Mouse (Mus musculus) layer of hippocampus, adult 6 months (tissue): ENCODE measurements around the gene Nap1l4. TPM values are rescaled to one million over a fixed set of nuclear protein-coding genes. Genes with fewer than 3 reads are reported as not detected.

Source experiments
- long read RNA-seq, 2 experiments: library from polyadenylated mRNA; unstranded; transcript quantifications; one replicate each; pipeline ENCODE4 v2.0.0; 2019 to 2020
- microRNA-seq: library from miRNA; unstranded; fragments of <30 nt; microRNA quantifications from one replicate; pipeline ENCODE4 v1.2.0, GENCODE M21; 2020
- polyA plus RNA-seq: library from polyadenylated mRNA; unstranded; fragments of <200 nt; fragmentation: Nextera tagmentation; gene quantifications from 2 replicates; pipeline ENCODE4 v1.2.3, GENCODE M21; 2021

Nap1l4 gene
- 80.5 and 93.6 TPM in 2 replicates for polyA plus RNA-seq
- long read RNA-seq, experiment 1, transcript Nap1l4-206 (15 exons, 2,259 nt), result major isoform, 72 of 195 reads
- long read RNA-seq, experiment 1, transcript Nap1l4-201 (16 exons, 2,285 nt), result minor isoform, 45 of 195 reads
- long read RNA-seq, experiment 1, partial matches to known transcripts, result 28 of 195 reads
- long read RNA-seq, experiment 1, other reads (novel, unspliced or antisense), result 47 of 195 reads
- long read RNA-seq, experiment 2, transcript Nap1l4-201 (16 exons, 2,285 nt), result minor isoform, 216 of 850 reads
- long read RNA-seq, experiment 2, transcript Nap1l4-206 (15 exons, 2,259 nt), result major isoform, 440 of 850 reads
- long read RNA-seq, experiment 2, partial matches to known transcripts, result 40 of 850 reads
- long read RNA-seq, experiment 2, other reads (novel, unspliced or antisense), result 153 of 850 reads

DNA sequence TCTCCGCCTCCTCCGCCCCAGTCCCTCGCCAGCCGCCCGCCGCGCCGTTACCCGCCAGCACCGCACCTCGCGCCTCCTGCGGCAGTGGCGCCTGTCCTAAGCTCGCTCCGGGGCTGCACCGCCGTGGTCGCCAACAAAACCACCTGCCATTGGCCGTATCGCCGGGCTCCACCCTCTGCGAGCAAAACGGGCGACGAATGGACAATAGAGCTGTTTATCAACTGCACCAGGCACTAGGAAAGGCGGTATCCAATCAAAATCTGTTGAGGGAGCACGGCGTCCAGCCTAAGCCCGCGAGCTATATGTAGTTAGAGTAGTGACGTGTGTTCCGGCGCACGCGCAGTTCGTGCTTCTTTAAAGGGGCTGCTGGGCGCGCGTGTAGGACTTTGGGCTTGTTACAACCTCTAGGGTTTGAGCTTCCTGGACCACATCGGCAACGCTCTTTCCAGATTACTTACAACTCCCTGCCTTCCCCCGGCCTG is at the start of gene Nap1l4:
Gene Nap1l4 (minus strand): TSS at position 131 of the 482 bp plus-strand sequence.

GRCm38 (mm10) chr7:143502418-143503200 is 46.3 kb downstream of the Nap1l4 start, which contains the start of gene Phlda2:
Gene Phlda2, minus strand, starts transcription at chr7:143503150.

DNA sequence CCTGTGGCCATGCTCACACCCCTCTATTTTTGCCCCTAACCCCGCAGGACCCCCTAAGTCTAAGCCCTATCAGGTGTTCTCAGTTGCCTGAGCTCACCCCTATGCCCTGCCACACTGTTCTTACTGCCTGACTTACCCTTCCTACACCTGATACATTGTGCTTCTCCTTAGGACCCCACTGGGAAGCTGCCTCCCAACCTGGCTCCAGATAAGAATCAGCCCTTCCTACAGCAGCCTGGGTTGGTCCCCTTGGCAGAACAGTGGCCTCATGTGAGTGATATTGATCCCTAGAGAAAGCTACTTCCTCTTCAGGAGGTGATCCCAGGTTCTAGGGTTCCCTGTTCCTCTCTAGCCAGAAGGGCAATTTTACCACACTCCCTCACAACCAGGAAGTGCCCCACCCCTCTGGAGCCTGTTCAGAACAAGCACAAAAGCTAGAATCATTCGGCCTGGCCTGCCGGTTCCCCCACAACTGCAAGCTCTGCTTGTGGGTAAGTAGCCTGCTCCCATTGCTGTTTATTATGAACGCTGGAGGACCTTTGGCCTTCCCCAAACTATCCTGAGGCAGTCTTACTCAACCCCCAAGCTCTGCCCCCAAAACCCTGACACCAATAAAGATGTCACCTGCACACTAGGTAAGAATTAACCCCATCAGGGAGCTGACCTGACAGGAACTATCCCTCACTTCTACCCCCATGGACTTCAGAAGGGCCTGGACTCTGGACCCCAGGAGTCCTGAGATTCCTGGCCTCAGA is 75.4 kb downstream of the Nap1l4 start, which contains the start of gene Slc22a18:
Gene Slc22a18 (plus strand): TSS at position 390 of the 755 bp plus-strand sequence.

Small RNA genes lying within 50 kb of the gene (microRNA-seq; reads per million reads assigned to microRNA genes)
- gene Mir7064, result not detected

Other genes with a start within 250 kb of the Nap1l4 start
- 5.5 and 11.0 TPM in 2 replicates for gene Cdkn1c, start 88.1 kb downstream of the Nap1l4 start, polyA plus RNA-seq
- 1.4 and 1.8 TPM in 2 replicates for gene Slc22a18, start 75.4 kb downstream of the Nap1l4 start, polyA plus RNA-seq
- not detected in 2 replicates for gene Phlda2, start 46.0 kb downstream of the Nap1l4 start, polyA plus RNA-seq
- 22.1 and 24.7 TPM in 2 replicates for gene Cars, start 51.0 kb upstream of the Nap1l4 start, polyA plus RNA-seq
- gene Tnfrsf26, start 79.6 kb upstream of the Nap1l4 start, polyA plus RNA-seq, result 0.09 TPM in 1 of 2 replicates, not detected in the other
- 0.80 and 2.5 TPM in 2 replicates for gene Tnfrsf22, start 100.6 kb upstream of the Nap1l4 start, polyA plus RNA-seq
- 0.06 and 0.19 TPM in 2 replicates for gene Tnfrsf23, start 136.8 kb upstream of the Nap1l4 start, polyA plus RNA-seq
- gene Osbpl5, start 207.9 kb upstream of the Nap1l4 start, polyA plus RNA-seq, result 4.5 and 6.3 TPM in 2 replicates
- not detected in 2 replicates for gene Mrgprg, start 217.9 kb upstream of the Nap1l4 start, polyA plus RNA-seq
- gene Mrgpre, start 235.4 kb upstream of the Nap1l4 start, polyA plus RNA-seq, result 5.0 and 6.1 TPM in 2 replicates